Mouse (Mus musculus): ENCODE measurements around the gene Gm13697.

Gm13697 gene

DNA sequence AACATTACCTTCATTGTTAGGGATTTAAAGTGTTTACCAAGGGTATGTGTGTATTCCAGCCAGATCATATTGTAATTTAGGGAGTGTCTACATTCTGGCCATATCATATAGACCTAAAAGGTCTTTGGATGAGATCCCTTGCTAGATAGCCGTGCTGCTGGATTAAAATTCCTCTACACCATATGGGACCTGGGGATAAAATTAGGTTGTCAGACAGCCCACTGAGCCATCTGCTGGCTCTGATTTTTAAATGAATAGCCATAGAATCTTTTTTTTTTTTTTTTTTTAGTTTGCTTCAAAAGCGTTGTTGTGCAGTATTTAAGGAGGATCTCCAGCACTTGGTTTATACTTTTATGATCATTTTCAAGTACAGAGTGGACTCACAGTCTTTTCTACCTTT is 48.0 kb downstream of the Gm13697 start:
- DNase-seq (ENCODE audit: low read depth, low spot score): no peak

DNA sequence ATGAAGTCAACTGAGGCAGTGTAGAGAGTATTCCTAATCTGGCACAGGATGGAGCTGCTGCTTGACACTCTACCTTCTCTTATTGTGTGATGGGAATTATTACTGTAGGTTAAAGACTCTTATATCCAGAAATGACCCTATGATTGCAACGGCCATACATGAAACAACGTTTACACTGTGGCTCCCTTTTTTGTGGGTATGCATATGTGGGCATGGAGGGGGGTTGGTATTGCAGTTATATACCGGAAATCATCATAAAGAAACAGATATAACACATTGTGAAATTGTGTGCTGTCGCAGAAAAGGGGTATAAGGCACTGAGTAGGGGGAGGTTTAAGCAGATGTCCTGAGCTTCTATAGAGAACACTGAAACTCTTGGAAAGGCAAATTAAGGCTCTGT is 51.5 kb downstream of the Gm13697 start:
- no peak for DNase-seq (ENCODE audit: low read depth, low spot score)
